Mouse (Mus musculus): Measurements from ENCODE around the gene Phldb3.

Phldb3 gene

DNA sequence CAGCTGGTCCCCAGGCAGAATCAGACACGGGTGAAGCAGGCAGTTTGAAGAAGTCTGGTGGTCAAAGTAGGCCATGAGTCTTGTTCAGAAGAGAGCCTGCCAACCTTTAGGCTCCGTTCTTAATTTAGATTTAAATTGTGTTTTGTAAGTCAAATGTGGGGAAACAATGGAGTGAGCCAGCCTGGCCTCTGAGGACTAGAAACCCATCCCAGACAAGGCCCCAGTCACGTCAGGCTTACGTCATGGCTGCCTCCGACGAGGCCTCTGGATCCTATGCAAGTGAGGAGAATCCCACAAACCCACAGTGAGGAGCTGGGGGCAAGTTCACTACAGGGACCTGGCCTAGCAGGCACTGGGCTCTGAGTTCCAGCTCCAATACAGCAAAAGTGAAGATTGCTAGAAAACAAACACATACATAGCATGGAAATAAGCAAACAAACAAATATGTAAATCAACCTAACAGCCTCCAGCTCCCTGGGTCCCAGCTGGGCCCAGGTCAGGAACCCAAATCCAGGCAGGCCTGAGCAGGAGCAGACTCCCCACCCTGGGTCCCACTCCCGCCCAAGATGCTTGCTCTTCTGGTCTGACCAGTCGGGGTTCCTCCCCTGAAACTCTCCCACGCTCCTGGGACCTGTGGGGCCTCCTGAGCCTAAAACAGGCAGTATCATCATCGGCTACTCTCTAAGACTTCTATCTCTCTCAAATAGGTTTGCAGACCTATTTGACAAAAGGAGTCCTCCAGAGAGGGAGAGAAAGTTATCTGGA lies 19.7 kb downstream of the Phldb3 start:
- DNase-seq (ENCODE audit: low read depth) = no peak

- DNase-seq (ENCODE audit: low read depth) = no peak
Observed at GRCm38 (mm10) chr7:24636264-24636663, 25.7 kb downstream of the Phldb3 start, which contains the start of gene Lypd3. Gene Lypd3, plus strand, starts transcription at chr7:24636550.

DNA sequence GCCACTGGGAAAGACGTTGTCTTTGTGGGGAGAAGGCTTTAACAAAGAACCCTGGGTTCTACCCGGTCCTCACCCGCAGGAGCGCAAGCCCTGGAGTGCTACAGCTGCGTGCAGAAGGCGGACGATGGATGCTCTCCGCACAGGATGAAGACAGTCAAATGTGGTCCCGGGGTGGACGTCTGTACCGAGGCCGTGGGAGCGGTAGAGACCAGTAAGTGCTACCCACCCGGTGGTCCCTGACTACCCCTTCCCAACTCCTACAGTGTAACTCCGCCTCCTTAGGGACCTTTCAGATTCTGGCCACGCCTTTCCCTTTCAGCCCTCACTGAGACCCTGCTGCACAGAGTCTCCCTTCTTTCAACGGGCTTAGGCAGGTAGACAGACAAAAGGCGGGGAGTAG lies 26.5 kb downstream of the Phldb3 start:
- DNase-seq (ENCODE audit: low read depth) = no peak

GRCm38 (mm10) chr7:24638026-24638856 lies 27.7 kb downstream of the Phldb3 start:
- no peak for DNase-seq (ENCODE audit: low read depth)

DNA sequence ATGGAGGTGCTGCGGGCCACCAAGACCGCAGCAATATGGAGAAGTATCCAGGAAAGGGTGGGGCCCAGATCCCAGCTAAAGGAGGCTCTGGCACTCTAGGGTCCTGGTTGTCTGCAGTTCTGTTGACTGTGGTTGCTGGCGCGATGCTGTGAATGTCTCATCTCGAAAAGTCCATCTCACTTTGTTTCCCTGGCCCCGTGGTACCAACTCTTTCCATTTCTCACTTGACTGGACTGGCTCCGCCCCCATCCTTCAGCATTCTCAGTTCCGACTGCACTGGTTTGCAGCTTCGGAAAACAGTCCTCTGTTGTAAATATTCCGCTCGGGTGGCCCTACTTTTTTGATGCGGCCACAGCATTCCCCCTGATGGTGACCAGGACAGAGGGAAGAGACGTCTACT lies 29.9 kb downstream of the Phldb3 start:
- no peak for DNase-seq (ENCODE audit: low read depth)

- peak; percentile 79 for DNase-seq (ENCODE audit: low read depth)
Observed at GRCm38 (mm10) chr7:24642491-24642890, 31.9 kb downstream of the Phldb3 start.

DNA sequence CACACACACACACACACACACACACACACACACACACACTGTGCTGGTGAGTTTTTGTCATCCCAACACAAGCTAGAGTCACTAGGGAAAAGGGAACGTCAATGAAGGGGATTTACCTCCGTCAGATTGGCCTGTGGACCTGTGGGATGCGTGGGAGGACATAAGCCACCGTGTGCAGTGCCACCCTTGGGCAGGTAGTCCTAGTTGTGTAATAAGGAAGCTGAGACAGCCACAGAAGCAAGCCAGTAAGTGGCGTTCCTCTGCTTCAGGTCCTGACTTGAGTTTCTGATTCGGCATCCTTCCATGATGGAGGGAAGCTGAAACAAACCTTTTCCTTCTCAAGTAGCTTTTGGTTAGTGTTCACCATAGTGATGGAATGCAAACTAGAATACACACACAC lies 33.9 kb downstream of the Phldb3 start:
- DNase-seq (ENCODE audit: low read depth) = no peak

GRCm38 (mm10) chr7:24644996-24645395 lies 34.4 kb downstream of the Phldb3 start:
- DNase-seq (ENCODE audit: low read depth) = peak; percentile 60

DNA sequence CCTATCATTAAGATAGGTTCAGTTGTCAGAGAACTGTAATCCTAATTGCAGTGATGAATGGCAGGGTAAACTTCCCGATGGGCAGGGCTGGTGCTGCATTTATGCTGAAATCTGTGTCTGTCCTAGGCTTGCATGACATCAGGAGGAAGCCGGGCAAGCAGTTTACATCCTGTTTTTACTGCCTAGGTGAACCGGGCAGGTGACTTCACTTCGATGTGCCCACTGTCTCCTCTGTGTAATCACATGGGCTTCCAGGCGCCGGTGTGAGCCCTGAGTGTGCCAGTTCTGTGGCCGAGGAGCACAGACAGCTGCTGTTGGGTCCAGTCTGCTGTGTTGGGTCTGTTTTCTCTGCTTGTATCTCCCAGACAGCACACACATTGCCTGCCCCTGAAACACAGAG lies 35.9 kb downstream of the Phldb3 start:
- no peak for DNase-seq (ENCODE audit: low read depth)

DNA sequence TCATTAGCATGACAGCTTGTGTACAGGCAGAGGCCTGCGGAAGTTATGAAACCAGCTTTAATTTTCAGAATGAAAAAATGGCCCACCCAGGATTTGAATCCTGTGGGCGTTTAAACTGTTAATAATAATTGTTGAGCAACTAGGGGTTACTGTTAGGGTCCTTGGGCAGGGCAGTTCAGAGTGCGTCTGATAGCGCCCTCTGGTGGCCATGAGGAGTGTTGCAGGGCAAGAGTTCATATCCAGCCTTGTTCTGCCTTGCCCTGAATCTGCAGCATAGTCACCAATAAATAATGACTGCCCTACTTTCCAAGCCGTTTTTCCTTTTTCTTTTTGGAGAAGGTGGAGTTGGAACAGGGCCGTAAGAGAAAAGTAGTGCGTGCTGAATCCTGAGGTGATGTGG lies 43.1 kb downstream of the Phldb3 start:
- DNase-seq (ENCODE audit: low read depth) = peak; percentile 61

GRCm38 (mm10) chr7:24659737-24660357 lies 49.3 kb downstream of the Phldb3 start:
- DNase-seq (ENCODE audit: low read depth) = no peak

GRCm38 (mm10) chr7:24661118-24661904 lies 50.7 kb downstream of the Phldb3 start:
- peak; percentile 46 for DNase-seq (ENCODE audit: low read depth)

- peak; percentile 83 for DNase-seq (ENCODE audit: low read depth)
Observed at GRCm38 (mm10) chr7:24662575-24662974, 52.0 kb downstream of the Phldb3 start.

GRCm38 (mm10) chr7:24664301-24664700 lies 53.7 kb downstream of the Phldb3 start:
- no peak for DNase-seq (ENCODE audit: low read depth)

- no peak for DNase-seq (ENCODE audit: low read depth)
Observed at GRCm38 (mm10) chr7:24664959-24665358, 54.4 kb downstream of the Phldb3 start.

DNA sequence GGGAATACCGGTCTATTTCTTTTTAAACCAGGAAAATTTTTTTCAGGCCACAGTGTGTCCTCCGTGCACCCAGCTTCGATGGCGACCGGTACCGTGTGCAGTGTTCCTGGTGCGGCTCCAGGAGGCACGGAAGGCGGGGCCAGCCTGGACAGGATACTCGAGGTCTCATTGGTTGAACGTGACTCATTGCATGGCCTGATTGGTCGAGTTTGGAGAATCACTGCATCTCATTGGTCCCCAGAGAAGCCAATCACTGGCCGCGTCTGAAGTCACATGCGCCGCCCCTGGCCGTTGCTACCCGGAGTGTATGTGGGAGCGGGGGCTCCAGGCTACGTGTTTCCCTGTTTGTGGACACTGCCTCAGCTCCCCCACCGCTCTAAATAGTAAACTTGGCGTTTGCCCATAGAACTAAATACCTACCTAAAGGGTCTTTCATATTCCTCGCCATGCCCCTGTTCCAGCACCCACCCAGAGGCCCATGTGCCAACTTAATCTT lies 61.4 kb downstream of the Phldb3 start:
- DNase-seq (ENCODE audit: low read depth) = no peak

DNA sequence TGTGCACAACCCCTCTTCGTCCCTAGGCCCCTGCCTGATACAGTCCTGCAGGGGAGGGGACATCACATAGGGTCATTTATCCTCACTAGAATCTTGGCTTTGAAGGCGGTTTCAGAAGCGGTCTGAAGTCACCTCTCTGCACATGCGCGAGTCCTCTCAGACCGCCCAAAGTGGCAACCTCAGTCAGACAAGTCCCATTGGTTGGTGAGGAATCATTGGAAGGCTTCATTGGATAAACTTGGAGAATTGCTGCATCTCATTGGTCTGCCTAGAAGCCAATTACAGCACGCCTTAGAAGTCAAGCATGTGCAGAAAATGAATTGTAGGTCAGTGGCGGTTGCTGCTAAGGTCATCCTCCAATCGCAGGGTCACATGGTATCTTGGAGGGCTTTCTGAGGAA lies 66.0 kb downstream of the Phldb3 start, which contains the start of gene Tex101:
Gene Tex101, minus strand, starts transcription at position 101 of the 400 bp plus-strand sequence.
- no peak for DNase-seq (ENCODE audit: low read depth)

All from 416B (cell line).